Mouse (Mus musculus) R1 (cell line): ENCODE measurements at regions not wholly inside any gene's neighbourhood (a gene's known extent, or its start where the extent isn't known, plus 50 kb on each side); places are given as distances from the start of the nearest gene placed in this dataset.

Experiments
- DNase-seq: peaks from one replicate; pipeline ENCODE4 v3.0.0-alpha.2; 2018; ENCODE audit warnings: low read depth, low spot score

- DNase-seq = no peak
These were observed 74.7 kb downstream of the Cep44 start for GRCm38 (mm10) chr8:56476158-56476557.

GRCm38 (mm10) chr8:56475138-56475537 lies 75.7 kb downstream of the Cep44 start:
- no peak for DNase-seq

GRCm38 (mm10) chr8:56474335-56474734 lies 76.5 kb downstream of the Cep44 start:
- DNase-seq = no peak

GRCm38 (mm10) chr8:56465091-56465490 lies 85.8 kb downstream of the Cep44 start:
- no peak for DNase-seq

DNA sequence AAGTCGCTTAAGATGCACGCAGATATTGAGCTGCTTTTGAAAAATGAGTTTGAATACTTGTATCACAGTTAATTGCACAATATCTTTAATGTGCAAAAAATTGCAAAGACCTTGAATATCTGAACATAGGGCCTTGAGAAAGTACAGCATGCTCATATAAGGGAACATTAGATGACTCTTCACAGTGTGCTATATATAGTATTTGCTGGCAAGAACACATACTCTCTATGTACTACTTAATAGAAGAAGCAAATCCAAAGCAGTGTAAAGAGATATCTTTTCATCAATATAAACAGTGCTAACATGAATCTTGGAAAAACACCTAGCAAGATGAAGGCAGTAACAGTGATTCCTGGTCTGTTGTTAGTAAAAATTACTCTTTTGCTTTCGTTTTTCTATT lies 99.9 kb downstream of the Cep44 start:
- no peak for DNase-seq

DNA sequence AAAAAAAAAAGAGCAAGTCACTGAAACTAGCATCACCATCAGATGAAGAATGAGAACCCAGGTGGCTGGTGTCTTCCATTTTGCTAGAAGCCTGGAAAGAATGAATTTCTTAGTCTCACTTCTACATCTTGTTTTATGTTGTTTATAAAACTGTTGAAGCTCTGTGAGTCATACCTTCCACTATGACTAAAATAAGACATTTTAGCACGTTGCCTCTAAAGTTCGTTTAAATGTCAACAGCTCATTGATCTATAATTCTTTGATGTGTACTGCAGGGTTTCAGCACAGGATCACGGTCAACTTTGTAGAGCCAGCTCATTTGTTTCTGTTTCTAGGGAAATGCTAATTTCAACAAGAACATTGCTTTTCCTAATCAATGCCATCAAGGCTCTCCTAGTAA lies 107.2 kb downstream of the Cep44 start:
- no peak for DNase-seq

- DNase-seq = no peak
These were observed 111.4 kb downstream of the Cep44 start for GRCm38 (mm10) chr8:56439417-56439816.

DNA sequence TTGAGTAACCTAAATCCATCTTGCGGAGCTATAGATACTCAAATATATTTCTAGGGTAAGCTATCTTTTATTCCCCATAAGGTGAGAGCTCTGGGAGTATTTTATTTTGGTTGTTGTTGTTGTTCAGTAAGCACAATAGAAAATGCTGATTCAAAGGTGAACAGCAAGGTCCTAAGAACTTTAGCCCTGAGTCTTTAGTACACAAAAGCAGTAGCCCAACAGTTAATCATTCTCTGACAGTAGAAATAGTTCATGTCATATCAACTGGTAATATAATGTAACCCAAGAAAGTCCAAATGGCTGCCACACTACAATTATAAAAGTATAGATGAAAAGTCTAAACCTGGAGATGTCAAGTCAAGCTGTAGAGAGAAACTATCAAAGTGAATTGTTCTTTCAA lies 116.0 kb downstream of the Cep44 start:
- no peak for DNase-seq

- DNase-seq = no peak
These were observed 117.6 kb downstream of the Hpgd start for GRCm38 (mm10) chr8:56412026-56412425.

GRCm38 (mm10) chr8:56410412-56410811 lies 116.0 kb downstream of the Hpgd start:
- DNase-seq = peak; percentile 30

DNA sequence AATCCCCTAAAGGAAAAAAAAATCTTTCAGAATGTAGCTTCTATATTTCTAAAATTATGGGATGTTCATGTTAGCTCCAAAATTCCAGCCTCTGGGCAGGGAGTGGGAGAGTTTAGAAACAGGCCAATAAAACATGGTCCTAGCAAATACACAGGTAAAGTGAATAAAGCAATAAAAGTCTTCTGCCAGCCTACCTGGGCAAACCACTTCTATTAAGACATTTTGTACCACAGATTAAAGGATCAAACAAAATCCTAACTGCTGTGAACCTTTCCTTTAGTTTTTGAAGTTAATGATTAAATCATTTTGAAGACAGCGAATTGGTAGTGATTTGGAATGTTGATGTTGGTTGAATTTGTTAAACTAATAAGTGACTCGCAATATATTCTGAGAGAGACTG lies 112.9 kb downstream of the Hpgd start:
- no peak for DNase-seq

DNA sequence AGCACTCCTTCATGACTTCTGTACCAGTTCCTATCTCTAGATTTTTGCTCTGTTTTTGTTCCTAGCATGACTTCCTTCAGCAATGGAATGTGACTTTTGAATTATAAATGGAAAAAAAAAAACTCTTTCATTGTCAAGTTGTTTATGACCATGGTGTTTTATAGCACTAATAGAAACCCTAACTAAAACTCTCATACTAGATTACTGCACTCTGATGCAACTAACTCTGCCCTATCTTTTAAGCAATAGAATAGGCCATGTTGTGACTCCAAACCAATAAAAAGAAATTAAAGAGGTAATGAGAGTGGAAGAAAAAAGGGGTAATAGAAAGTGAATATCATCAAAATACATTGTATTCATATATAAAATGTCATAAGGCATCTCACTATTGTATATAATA lies 111.9 kb downstream of the Hpgd start:
- no peak for DNase-seq

DNA sequence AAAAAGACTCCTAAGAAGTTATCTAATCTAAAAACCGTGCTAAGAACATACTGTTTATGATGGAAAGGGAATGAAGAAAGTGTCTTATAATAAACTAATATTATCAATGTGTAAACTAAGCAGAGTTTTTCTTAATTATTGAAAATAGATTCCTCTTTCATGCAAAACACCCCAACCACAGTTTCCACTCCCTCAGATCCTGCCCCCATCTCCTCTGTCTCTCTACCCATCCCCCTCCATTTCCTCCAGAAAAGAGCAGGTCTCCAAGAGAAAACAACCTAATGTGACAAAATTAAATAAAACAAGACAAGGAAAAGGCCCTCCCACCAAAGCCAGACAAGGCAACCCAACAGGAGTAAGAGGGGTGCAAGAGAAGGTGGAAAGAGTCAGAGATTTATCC lies 103.2 kb downstream of the Hpgd start:
- no peak for DNase-seq

DNA sequence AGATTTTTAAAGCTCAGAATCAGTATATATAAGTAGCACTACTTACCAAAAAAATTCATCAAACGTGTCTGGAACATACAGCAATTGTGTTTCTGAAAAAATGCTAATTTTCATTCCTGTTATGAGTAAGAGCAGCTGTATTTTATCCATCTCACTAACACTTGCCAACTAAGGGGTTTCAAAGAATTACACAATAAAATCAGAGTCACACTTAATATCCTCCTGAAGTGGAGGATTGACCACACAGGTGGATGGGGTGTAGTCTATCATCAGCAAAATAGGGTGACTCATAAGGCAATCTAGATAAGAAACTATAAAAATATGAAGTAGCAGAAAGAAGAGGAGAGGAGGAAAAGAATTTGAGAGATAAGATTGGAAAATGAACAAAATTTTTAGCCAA lies 102.0 kb downstream of the Hpgd start:
- no peak for DNase-seq

- no peak for DNase-seq
These were observed 98.2 kb downstream of the Hpgd start for GRCm38 (mm10) chr8:56392626-56393025.

DNA sequence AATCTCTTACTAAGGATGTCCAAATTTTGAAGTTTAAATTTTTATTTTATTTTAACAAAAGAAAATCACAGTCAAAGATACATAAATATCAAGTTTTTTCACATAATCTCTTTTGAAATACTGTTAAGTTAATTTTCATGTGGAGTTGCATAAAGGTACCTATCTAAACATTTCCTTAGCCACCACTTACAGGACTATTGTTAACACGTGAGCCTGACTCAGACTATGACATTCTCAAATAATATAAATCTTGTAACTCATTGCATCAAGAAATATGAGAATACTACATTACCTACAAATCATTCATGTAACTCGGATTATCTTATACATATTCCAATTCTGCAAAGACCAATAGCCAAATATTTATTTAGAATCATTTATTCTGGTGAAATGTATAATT lies 97.8 kb downstream of the Hpgd start:
- DNase-seq = no peak
